Mouse (Mus musculus) cerebellum, adult 2 months (tissue): ENCODE results near the gene Gipc1.

Experiments
- CTCF ChIP-seq: fragments of 200-500 bp; IDR thresholded peaks from 2 replicates; pipeline ENCODE4 v1.5.1; 2011; ENCODE audit warnings: low read depth, mild to moderate bottlenecking, control low read depth, low read length, moderate library complexity, borderline replicate concordance; ENCODE audit not compliant: insufficient read depth
- POLR2A ChIP-seq: fragments of 200-500 bp; IDR thresholded peaks from 2 replicates; pipeline ENCODE4 v1.6.1; 2011; ENCODE audit warnings: low read length, control low read depth, borderline replicate concordance; ENCODE audit not compliant: insufficient read depth

DNA sequence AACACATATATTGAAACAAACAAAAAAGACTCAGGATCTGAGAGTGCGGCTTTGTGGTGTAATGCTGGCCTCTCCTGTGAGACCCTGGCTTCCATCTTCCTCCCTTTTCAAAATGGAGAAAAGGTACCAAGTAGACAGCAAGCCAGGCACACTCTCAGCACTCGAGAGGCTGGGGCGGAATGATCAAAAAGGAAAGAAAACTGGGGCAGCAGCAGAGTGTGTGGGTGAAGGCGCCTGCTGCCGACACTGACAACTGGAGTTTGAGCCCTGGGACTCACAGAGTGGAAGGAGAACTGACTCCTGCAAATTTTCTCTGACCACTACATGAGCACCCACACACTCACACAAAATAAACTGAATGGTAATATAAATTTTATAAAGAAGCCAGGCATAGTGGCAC, 22.0 kb downstream of the Gipc1 start:
- no peak for TF ChIP-seq CTCF
- TF ChIP-seq POLR2A, result no peak
